Mouse (Mus musculus): Measurements from ENCODE around the gene Twf2.

DNA sequence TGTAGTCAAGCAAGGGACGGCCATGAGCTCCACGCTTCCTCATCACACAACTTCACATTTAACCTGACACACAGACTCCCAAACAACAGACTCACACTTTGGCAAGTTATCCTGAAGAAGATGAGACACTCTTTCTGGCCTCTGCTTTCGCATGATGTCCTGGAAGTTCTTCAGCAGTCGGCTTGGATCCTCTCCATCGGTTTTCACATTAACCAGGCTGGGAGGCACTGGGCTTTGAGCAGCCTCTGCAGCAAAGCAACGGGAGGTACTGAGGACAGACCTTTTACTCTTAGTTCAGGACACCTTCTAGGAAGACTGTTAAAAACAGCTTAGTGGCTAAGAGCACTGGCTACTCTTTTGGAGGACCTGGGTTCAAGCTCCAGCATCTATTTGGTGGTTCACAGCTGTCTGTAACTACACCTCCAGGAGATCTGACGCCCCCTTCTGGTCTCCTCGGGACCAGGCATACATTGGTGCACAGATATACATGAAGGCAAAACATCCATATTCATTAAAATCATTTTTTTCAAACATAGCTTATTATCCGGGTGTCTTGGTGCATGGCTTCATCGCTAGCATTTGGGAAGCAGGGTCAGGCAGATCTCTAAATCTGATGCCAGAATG is 38.7 kb downstream of the Twf2 start:
- TF ChIP-seq CTCF (IDR thresholded peaks at IDR 0.05; ENCODE audit: low read depth): peak; percentile 25; the same call in 1 of the 2 replicates
- TF ChIP-seq EP300 (IDR thresholded peaks at IDR 0.05; ENCODE audit: low read depth): no peak
